Mouse (Mus musculus): Measurements from ENCODE around the gene Tbcb. TPM values are rescaled to one million over a fixed set of nuclear protein-coding genes. Genes with fewer than 3 reads are reported as not detected.

Gene Tbcb
- polyA plus RNA-seq, 1 experiment from 2014 or later = 41.8 TPM

DNA sequence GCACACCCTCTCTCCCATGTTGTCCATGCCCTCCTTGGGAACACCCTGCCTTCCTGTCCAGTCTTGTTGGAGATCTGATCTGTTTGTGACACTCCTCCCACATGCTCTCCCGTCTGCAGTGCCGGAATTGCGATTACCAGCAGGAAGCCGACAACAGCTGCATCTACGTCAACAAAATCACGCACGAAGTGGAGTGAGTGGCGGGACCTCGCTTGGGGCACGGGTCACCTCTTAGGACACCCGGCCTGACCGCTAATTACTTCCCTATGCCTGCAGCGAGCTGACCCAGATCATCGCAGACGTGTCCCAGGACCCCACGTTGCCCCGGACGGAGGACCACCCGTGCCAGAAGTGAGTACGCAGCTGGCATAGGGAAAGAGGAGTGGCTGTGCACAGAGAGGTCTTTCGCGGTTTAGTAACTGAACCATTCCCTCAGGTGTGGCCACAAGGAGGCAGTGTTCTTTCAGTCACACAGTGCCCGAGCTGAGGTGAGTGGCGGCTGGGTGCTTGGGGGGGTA is 618 bp upstream of the Tbcb start:
- peaks cover 8% of the 10 kb centered on the region; the same call in 1 of the 2 replicates for H3K4me1 ChIP-seq (ENCODE audit: insufficient read depth)
- TF ChIP-seq CTCF (IDR thresholded peaks at IDR 0.05; ENCODE audit: low read depth) (peak; percentile 75), EP300 (IDR thresholded peaks at IDR 0.05; ENCODE audit: low read depth) (no peak)
- H3K9me3 ChIP-seq (ENCODE audit: low read length) = no peaks in the 10 kb centered on the region
- H3K4me2 ChIP-seq (ENCODE audit: low read depth, low read length) = peak overlapping the region; percentile 88
- H3K27me3 ChIP-seq (ENCODE audit: insufficient read depth, low read length) = no peaks in the 10 kb centered on the region
- DNase-seq = peak; percentile 76
- ATAC-seq = peak; percentile 33
- peak overlapping the region; percentile 68 for H3K9ac ChIP-seq (replicated peaks)
- H3K4me3 ChIP-seq (ENCODE audit: low read depth, low read length) = peak overlapping the region; percentile 63
- peak overlapping the region; percentile 93 for H3K27ac ChIP-seq (ENCODE audit: low read depth)
- 8% methylated on average over 24 of the region's 24 CpGs for WGBS (ENCODE audit: insufficient replicate concordance)
- H3K36me3 ChIP-seq (replicated peaks; ENCODE audit: insufficient read depth, low read length) = 0 out of 2 replicates have a peak, but pooled peaks cover 3% of the 10 kb centered on the region

DNA sequence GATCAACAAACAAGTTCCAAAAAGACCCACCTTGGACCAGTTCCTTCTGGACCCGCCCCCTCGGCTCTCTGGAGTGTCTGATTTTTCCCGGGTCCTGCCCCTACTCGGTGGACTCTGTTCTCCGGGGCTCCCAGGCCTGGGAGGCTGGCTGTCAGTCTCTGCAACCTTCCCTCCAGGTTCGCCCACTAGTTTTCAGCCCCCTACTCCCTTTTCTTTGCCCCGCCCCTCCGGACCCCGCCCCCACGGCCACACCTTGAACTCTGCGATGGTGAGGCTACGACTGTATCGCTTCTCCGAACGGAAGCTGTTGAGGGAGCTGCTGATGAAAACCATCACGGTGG is 774 bp downstream of the Tbcb start:
- WGBS (ENCODE audit: insufficient replicate concordance) = 2% methylated on average over 16 of the region's 16 CpGs
- Histone ChIP-seq H3K4me3 (ENCODE audit: low read depth, low read length) (peak overlapping the region; percentile 63), H3K27me3 (ENCODE audit: insufficient read depth, low read length) (no peaks in the 10 kb centered on the region), H3K9me3 (ENCODE audit: low read length) (no peaks in the 10 kb centered on the region), H3K4me2 (ENCODE audit: low read depth, low read length) (peak overlapping the region; percentile 88), H3K4me1 (ENCODE audit: insufficient read depth) (peaks cover 8% of the 10 kb centered on the region; the same call in 1 of the 2 replicates), H3K36me3 (replicated peaks; ENCODE audit: insufficient read depth, low read length) (peaks cover 9% of the 10 kb centered on the region; the same call in 1 of the 2 replicates), H3K27ac (ENCODE audit: low read depth) (peak overlapping the region; percentile 93; the same call in 1 of the 2 replicates), H3K9ac (replicated peaks) (peak overlapping the region; percentile 68)
- no peak for DNase-seq
- TF ChIP-seq EP300 (IDR thresholded peaks at IDR 0.05; ENCODE audit: low read depth) (no peak), CTCF (IDR thresholded peaks at IDR 0.05; ENCODE audit: low read depth) (no peak)
- no peak for ATAC-seq

- Histone ChIP-seq H3K4me2 (ENCODE audit: low read depth, low read length) (no peak overlapping the region), H3K9ac (replicated peaks) (no peak overlapping the region), H3K4me1 (ENCODE audit: insufficient read depth) (peaks cover 13% of the 10 kb centered on the region; the same call in 1 of the 2 replicates), H3K27ac (ENCODE audit: low read depth) (no peak overlapping the region), H3K36me3 (replicated peaks; ENCODE audit: insufficient read depth, low read length) (peaks cover 13% of the 10 kb centered on the region), H3K9me3 (ENCODE audit: low read length) (no peaks in the 10 kb centered on the region), H3K4me3 (ENCODE audit: low read depth, low read length) (no peak overlapping the region), H3K27me3 (ENCODE audit: insufficient read depth, low read length) (no peaks in the 10 kb centered on the region)
- WGBS (ENCODE audit: insufficient replicate concordance) = 87% methylated on average over 12 of the region's 12 CpGs
- DNase-seq = no peak
- ATAC-seq = no peak
- no peak for TF ChIP-seq EP300 (IDR thresholded peaks at IDR 0.05; ENCODE audit: low read depth)
- no peak for TF ChIP-seq CTCF (IDR thresholded peaks at IDR 0.05; ENCODE audit: low read depth)
These were observed 7.9 kb downstream of the Tbcb start for GRCm38 (mm10) chr7:30224206-30224605.

DNA sequence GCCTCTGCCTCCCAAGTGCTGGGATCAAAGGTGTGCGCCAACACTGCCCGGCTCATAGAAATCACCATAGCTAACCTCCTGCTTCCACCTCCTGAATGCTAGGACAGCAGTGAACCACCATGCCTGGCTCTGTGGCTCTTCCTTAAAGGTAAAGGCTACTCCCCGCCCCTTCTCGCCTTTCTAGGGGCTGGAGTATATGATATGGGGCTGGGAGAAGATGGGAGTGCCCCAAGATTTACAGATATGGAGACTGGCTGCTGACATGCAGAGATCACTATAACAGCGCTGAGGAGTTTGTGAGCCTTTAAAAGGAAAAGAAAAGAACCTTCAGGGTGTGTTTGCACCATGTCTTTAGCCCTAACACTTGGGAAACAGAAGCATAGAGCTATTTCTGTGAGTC is 9.9 kb downstream of the Tbcb start:
- Histone ChIP-seq H3K9me3 (ENCODE audit: low read length) (no peaks in the 10 kb centered on the region), H3K4me1 (ENCODE audit: insufficient read depth) (peaks cover 16% of the 10 kb centered on the region; the same call in 1 of the 2 replicates), H3K9ac (replicated peaks) (no peak overlapping the region), H3K4me2 (ENCODE audit: low read depth, low read length) (no peak overlapping the region), H3K27ac (ENCODE audit: low read depth) (no peak overlapping the region), H3K27me3 (ENCODE audit: insufficient read depth, low read length) (no peaks in the 10 kb centered on the region), H3K36me3 (replicated peaks; ENCODE audit: insufficient read depth, low read length) (peaks cover 13% of the 10 kb centered on the region), H3K4me3 (ENCODE audit: low read depth, low read length) (no peak overlapping the region)
- ATAC-seq (no peak), DNase-seq (no peak)
- WGBS (ENCODE audit: insufficient replicate concordance) = 77% methylated on average over 5 of the region's 5 CpGs
- TF ChIP-seq CTCF (IDR thresholded peaks at IDR 0.05; ENCODE audit: low read depth) (no peak), EP300 (IDR thresholded peaks at IDR 0.05; ENCODE audit: low read depth) (no peak)

- TF ChIP-seq CTCF (IDR thresholded peaks at IDR 0.05; ENCODE audit: low read depth) (no peak), EP300 (IDR thresholded peaks at IDR 0.05; ENCODE audit: low read depth) (no peak)
- H3K27me3 ChIP-seq (ENCODE audit: insufficient read depth, low read length) = no peaks in the 10 kb centered on the region
- no peak overlapping the region for H3K27ac ChIP-seq (ENCODE audit: low read depth)
- DNase-seq (no peak), ATAC-seq (no peak)
- 81% methylated on average over 3 of the region's 3 CpGs for WGBS (ENCODE audit: insufficient replicate concordance)
- no peak overlapping the region for H3K4me2 ChIP-seq (ENCODE audit: low read depth, low read length)
- peaks cover 16% of the 10 kb centered on the region; the same call in 1 of the 2 replicates for H3K4me1 ChIP-seq (ENCODE audit: insufficient read depth)
- no peaks in the 10 kb centered on the region for H3K9me3 ChIP-seq (ENCODE audit: low read length)
- no peak overlapping the region for H3K9ac ChIP-seq (replicated peaks)
- H3K36me3 ChIP-seq (replicated peaks; ENCODE audit: insufficient read depth, low read length) = peaks cover 9% of the 10 kb centered on the region
- no peak overlapping the region for H3K4me3 ChIP-seq (ENCODE audit: low read depth, low read length)
These were observed 10.6 kb downstream of the Tbcb start for GRCm38 (mm10) chr7:30221433-30221832.

DNA sequence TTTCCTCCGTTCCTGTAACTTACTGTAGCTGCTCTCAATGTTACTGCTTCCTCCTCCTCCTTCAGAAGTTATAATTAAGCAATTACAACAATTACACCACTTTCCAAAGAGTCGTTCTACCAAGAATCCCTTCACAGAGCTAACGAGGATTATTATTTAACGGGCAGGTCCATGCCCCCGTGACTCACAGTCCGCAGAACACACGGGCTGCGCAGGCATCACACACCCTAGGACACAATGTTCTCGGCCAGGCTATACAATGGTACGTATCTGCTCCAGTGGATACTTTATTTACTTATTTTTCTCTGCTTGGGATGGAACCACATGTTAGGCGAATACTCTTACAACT is 12.1 kb downstream of the Tbcb start:
- H3K9me3 ChIP-seq (ENCODE audit: low read length) = no peaks in the 10 kb centered on the region
- peak overlapping the region; percentile 83 for H3K4me2 ChIP-seq (ENCODE audit: low read depth, low read length)
- peak; percentile 38 for DNase-seq
- H3K4me3 ChIP-seq (ENCODE audit: low read depth, low read length) = peak overlapping the region; percentile 44
- WGBS (ENCODE audit: insufficient replicate concordance) = 9% methylated on average over 11 of the region's 11 CpGs
- H3K27ac ChIP-seq (ENCODE audit: low read depth) = peak overlapping the region; percentile 77
- H3K27me3 ChIP-seq (ENCODE audit: insufficient read depth, low read length) = no peaks in the 10 kb centered on the region
- H3K9ac ChIP-seq (replicated peaks) = peak overlapping the region; percentile 58
- no peaks in the 10 kb centered on the region for H3K36me3 ChIP-seq (replicated peaks; ENCODE audit: insufficient read depth, low read length)
- ATAC-seq = peak; percentile 85
- H3K4me1 ChIP-seq (ENCODE audit: insufficient read depth) = peaks cover 16% of the 10 kb centered on the region; the same call in 1 of the 2 replicates
- TF ChIP-seq EP300 (IDR thresholded peaks at IDR 0.05; ENCODE audit: low read depth) (peak; percentile 54; the same call in 1 of the 2 replicates), CTCF (IDR thresholded peaks at IDR 0.05; ENCODE audit: low read depth) (no peak)
